Mouse (Mus musculus) ES-Bruce4 (cell line): ENCODE data around the gene 4930519G04Rik. TPM values are rescaled to one million over a fixed set of nuclear protein-coding genes. Genes with fewer than 3 reads are reported as not detected.
A peak's percentile ranks its signal among the peaks of the same experiment; 100 is the strongest.
"Not testable (repeated sequence)": the region's sequence is repeated elsewhere in the genome, so short reads cannot be mapped to it uniquely, and the experiment has no call there.

Experiments used
- H3K27ac ChIP-seq: 2 replicates; pipeline ENCODE4 v1.5.1; 2012; ENCODE audit warnings: low read length, inconsistent platforms; ENCODE audit not compliant: insufficient read depth
- H3K27me3 ChIP-seq: 2 replicates; pipeline ENCODE4 v1.6.1; 2012; ENCODE audit warnings: mild to moderate bottlenecking, low read length, inconsistent platforms; ENCODE audit not compliant: control insufficient read depth, poor library complexity, insufficient read depth, severe bottlenecking
- H3K36me3 ChIP-seq: 2 replicates; pipeline ENCODE4 v1.6.1; 2012; ENCODE audit warnings: inconsistent platforms, mild to moderate bottlenecking, low read length, moderate library complexity; ENCODE audit not compliant: control insufficient read depth, poor library complexity, insufficient read depth, severe bottlenecking
- H3K4me1 ChIP-seq: one replicate; pipeline ENCODE4 v1.8.1; 2011; ENCODE audit warnings: low read length; ENCODE audit not compliant: control insufficient read depth, insufficient read depth
- H3K4me3 ChIP-seq: 2 replicates; pipeline ENCODE4 v1.5.1; 2011; ENCODE audit warnings: low read depth, mild to moderate bottlenecking, low read length
- H3K9ac ChIP-seq: 2 replicates; pipeline ENCODE4 v1.6.1; 2012; ENCODE audit warnings: low read depth, mild to moderate bottlenecking, inconsistent platforms; ENCODE audit not compliant: poor library complexity, severe bottlenecking
- H3K9me3 ChIP-seq: replicated peaks from 2 replicates; pipeline ENCODE4 v1.6.1; 2012; ENCODE audit warnings: mild to moderate bottlenecking, low read length, inconsistent platforms; ENCODE audit not compliant: control insufficient read depth, poor library complexity, insufficient read depth, severe bottlenecking
- CTCF ChIP-seq: IDR thresholded peaks from one replicate; pipeline ENCODE4 v1.8.1; 2011; ENCODE audit warnings: low read depth, low read length
- EP300 ChIP-seq: IDR thresholded peaks from 2 replicates; pipeline ENCODE4 v1.6.1; 2011; ENCODE audit warnings: low read depth, low read length; ENCODE audit not compliant: insufficient read depth
- POLR2A ChIP-seq: IDR thresholded peaks from one replicate; pipeline ENCODE4 v1.8.1; 2011; ENCODE audit warnings: low read length; ENCODE audit not compliant: insufficient read depth
- polyA plus RNA-seq: library from polyadenylated mRNA; stranded (reverse); fragments of >200 nt; gene quantifications from 2 replicates; pipeline ENCODE4 v1.2.4, GENCODE M21; 2011; ENCODE audit warnings: low read depth; ENCODE audit not compliant: missing spikeins, insufficient read depth, insufficient read length

4930519G04Rik gene
- polyA plus RNA-seq, 1 experiment, result not detected

GRCm38 (mm10) chr5:114902413-114902812 is 48.9 kb downstream of the 4930519G04Rik start:
- H3K9ac ChIP-seq, result no peak overlapping the region
- H3K27me3 ChIP-seq, result no peaks in the 10 kb centered on the region
- peaks cover 3% of the 10 kb centered on the region for H3K9me3 ChIP-seq
- no peak overlapping the region for H3K27ac ChIP-seq
- no peaks in the 10 kb centered on the region for H3K36me3 ChIP-seq
- no peaks in the 10 kb centered on the region for H3K4me1 ChIP-seq
- H3K4me3 ChIP-seq, result no peak overlapping the region
- peak; percentile 85 for TF ChIP-seq CTCF
- TF ChIP-seq EP300, result no peak

GRCm38 (mm10) chr5:114908598-114909305 is 55.3 kb downstream of the 4930519G04Rik start:
- H3K27me3 ChIP-seq, result no peaks in the 10 kb centered on the region
- TF ChIP-seq CTCF, result no peak
- TF ChIP-seq EP300, result no peak
- no peak for TF ChIP-seq POLR2A
- H3K4me3 ChIP-seq, result peak overlapping the region; percentile 55
- no peaks in the 10 kb centered on the region for H3K4me1 ChIP-seq
- H3K9ac ChIP-seq, result 0 out of 2 replicates have a peak overlapping the region, but pooled peaks have one; percentile 35
- no peaks in the 10 kb centered on the region for H3K36me3 ChIP-seq
- H3K9me3 ChIP-seq, result peaks cover 3% of the 10 kb centered on the region; the same call in 1 of the 2 replicates
- peak overlapping the region; percentile 75 for H3K27ac ChIP-seq

GRCm38 (mm10) chr5:114913686-114914085 is 60.2 kb downstream of the 4930519G04Rik start:
- Histone ChIP-seq H3K27me3 (no peaks in the 10 kb centered on the region), H3K27ac (no peak overlapping the region), H3K36me3 (no peaks in the 10 kb centered on the region), H3K4me3 (no peak overlapping the region), H3K9me3 (no peaks in the 10 kb centered on the region), H3K4me1 (no peaks in the 10 kb centered on the region), H3K9ac (no peak overlapping the region)
- TF ChIP-seq EP300 (no peak), CTCF (no peak)

- Histone ChIP-seq H3K27ac (no peak overlapping the region), H3K4me3 (no peak overlapping the region), H3K4me1 (no peaks in the 10 kb centered on the region), H3K9me3 (no peaks in the 10 kb centered on the region), H3K9ac (no peak overlapping the region), H3K36me3 (no peaks in the 10 kb centered on the region), H3K27me3 (no peaks in the 10 kb centered on the region)
- TF ChIP-seq EP300, result no peak
- no peak for TF ChIP-seq POLR2A
- TF ChIP-seq CTCF, result no peak
These were observed 61.4 kb downstream of the 4930519G04Rik start for GRCm38 (mm10) chr5:114914855-114915254.

GRCm38 (mm10) chr5:114915854-114916253 is 62.4 kb downstream of the 4930519G04Rik start:
- Histone ChIP-seq H3K9ac (no peak overlapping the region), H3K36me3 (no peaks in the 10 kb centered on the region), H3K27me3 (no peaks in the 10 kb centered on the region)

GRCm38 (mm10) chr5:114916777-114917176 is 63.3 kb downstream of the 4930519G04Rik start:
- no peaks in the 10 kb centered on the region for H3K27me3 ChIP-seq
- H3K27ac ChIP-seq, result no peak overlapping the region
- H3K9ac ChIP-seq, result no peak overlapping the region
- no peaks in the 10 kb centered on the region for H3K9me3 ChIP-seq
- no peaks in the 10 kb centered on the region for H3K4me1 ChIP-seq
- no peaks in the 10 kb centered on the region for H3K36me3 ChIP-seq
- H3K4me3 ChIP-seq, result no peak overlapping the region
- TF ChIP-seq POLR2A (no peak), EP300 (no peak), CTCF (no peak)

More at GRCm38 (mm10) chr5:114915854-114916253, 62.4 kb downstream of the 4930519G04Rik start:
- Histone ChIP-seq H3K27ac (no peak overlapping the region), H3K9me3 (no peaks in the 10 kb centered on the region), H3K4me3 (no peak overlapping the region), H3K4me1 (no peaks in the 10 kb centered on the region)
- TF ChIP-seq CTCF (no peak), EP300 (no peak), POLR2A (no peak)

GRCm38 (mm10) chr5:114917357-114917756 is 63.9 kb downstream of the 4930519G04Rik start:
- H3K27me3 ChIP-seq, H3K4me3 ChIP-seq, H3K4me1 ChIP-seq, H3K9ac ChIP-seq, H3K27ac ChIP-seq, H3K36me3 ChIP-seq, H3K9me3 ChIP-seq: not testable (repeated sequence)
